Mouse (Mus musculus): ENCODE measurements around the gene Cldn14. TPM values are rescaled to one million over a fixed set of nuclear protein-coding genes. Genes with fewer than 3 reads are reported as not detected.
"Not testable (repeated sequence)": the region's sequence is repeated elsewhere in the genome, so short reads cannot be mapped to it uniquely, and the experiment has no call there.

Cldn14 gene
- polyA plus RNA-seq, 1 experiment from 2014 or later: not detected

DNA sequence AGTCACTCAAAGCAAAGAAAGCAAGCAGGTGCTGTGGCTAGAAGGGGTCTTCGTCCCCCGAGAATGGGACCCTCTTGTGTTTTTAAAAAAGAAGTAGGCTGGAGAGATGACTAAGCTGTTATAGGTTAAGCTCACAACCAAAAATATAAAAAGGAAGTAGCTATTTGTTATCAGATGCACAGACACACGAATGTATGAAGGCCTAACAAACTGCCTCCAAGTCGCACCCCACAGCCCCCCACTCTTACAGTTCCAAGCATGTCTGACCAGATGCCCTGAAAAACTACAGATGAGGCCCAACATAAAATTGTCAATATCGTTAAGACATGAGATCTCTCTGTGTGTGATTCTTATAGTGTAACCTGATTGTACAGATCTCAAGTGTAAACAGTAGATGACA, 23.6 kb upstream of the Cldn14 start:
- no peak for ATAC-seq
- no peaks in the 10 kb centered on the region for H3K9me3 ChIP-seq
- 92% methylated on average over 5 of the region's 5 CpGs for WGBS
- H3K4me2 ChIP-seq (replicated peaks): no peak overlapping the region
- no peaks in the 10 kb centered on the region for H3K36me3 ChIP-seq
- peaks cover 15% of the 10 kb centered on the region; the same call in 1 of the 2 replicates for H3K27me3 ChIP-seq
- H3K9ac ChIP-seq (replicated peaks): no peak overlapping the region
- no peak overlapping the region for H3K27ac ChIP-seq
- no peaks in the 10 kb centered on the region for H3K4me1 ChIP-seq (replicated peaks)
- no peak overlapping the region for H3K4me3 ChIP-seq (replicated peaks)

DNA sequence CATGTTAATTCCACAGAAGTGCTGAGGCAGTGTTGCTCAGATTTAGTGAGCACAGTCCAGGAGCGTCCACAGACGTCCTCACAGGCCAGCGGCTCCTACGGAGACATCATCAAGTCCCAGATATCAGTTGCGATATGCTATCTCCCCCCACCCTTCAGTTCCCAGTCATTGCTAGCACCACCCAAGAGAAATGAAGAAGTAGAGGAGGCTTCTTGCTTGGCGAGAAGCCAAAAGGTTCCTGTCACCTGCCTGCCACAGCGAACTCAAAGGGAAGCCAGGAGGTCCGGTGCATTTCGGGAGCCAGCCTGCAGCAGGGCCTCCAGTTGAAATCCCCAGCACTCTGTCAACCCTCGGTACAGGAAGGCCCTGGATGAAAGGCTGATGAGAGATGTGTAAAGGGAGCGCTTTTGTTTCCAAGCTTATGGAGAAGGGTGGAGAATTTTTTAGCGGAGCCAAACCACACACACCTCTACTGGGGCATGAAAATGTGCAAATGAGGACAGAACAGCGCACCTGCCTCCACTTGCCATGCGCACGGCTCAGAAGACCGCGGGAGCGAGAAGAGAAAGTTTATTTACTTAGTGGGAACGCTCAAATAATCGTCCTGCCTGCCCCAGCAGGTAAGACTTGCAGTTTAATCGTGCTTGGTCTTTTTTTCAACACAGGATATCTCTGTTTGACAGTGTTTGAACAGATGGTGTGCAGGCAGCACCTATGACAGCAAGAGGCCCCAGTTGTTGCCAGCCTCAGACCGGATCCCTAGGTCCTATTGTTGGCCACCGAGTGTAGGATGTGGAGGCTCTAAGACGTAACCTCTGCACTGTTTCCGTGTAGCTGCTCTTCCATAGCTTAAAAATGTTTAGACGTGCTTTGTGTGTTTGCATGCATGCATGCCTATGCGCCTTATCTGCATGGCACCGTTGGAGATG, 15.0 kb upstream of the Cldn14 start:
- Histone ChIP-seq H3K27me3 (0 out of 2 replicates have a peak, but pooled peaks cover 2% of the 10 kb centered on the region), H3K4me2 (replicated peaks) (no peak overlapping the region), H3K9ac (replicated peaks) (no peak overlapping the region), H3K36me3 (no peaks in the 10 kb centered on the region), H3K4me1 (replicated peaks) (no peaks in the 10 kb centered on the region), H3K27ac (no peak overlapping the region), H3K4me3 (replicated peaks) (no peak overlapping the region), H3K9me3 (peaks cover 6% of the 10 kb centered on the region; the same call in 1 of the 2 replicates)
- 87% methylated on average over 28 of the region's 28 CpGs for WGBS
- no peak for ATAC-seq

DNA sequence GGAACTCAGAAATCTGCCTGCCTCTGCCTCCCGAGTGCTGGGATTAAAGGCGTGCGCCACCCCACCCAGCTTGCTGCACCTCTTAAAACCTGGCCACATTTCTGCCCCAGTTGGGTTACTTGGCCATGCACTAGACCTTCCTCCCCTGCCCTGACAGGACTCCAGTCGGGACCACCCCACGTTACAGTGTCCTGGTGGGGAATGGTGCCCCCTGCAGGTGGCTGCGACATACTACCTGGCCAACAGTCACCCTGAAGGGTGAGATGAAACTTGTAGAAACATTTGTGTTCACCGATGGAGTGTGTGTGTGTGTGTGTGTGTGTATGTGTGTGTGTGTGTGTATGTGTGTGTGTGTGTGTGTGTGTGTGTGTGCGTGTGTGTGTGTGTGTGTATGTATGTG, 11.1 kb upstream of the Cldn14 start:
- H3K4me2 ChIP-seq (replicated peaks); H3K36me3 ChIP-seq; H3K27me3 ChIP-seq; H3K4me3 ChIP-seq (replicated peaks); ATAC-seq; H3K27ac ChIP-seq; H3K9ac ChIP-seq (replicated peaks); H3K4me1 ChIP-seq (replicated peaks); H3K9me3 ChIP-seq: not testable (repeated sequence)
- 68% methylated on average over 8 of the region's 8 CpGs for WGBS

GRCm38 (mm10) chr16:94017953-94018352, 9.3 kb upstream of the Cldn14 start:
- no peaks in the 10 kb centered on the region for H3K27me3 ChIP-seq
- no peak overlapping the region for H3K4me3 ChIP-seq (replicated peaks)
- H3K4me1 ChIP-seq (replicated peaks): no peaks in the 10 kb centered on the region
- no peaks in the 10 kb centered on the region for H3K9me3 ChIP-seq
- 81% methylated on average over 4 of the region's 4 CpGs for WGBS
- no peaks in the 10 kb centered on the region for H3K36me3 ChIP-seq
- no peak overlapping the region for H3K4me2 ChIP-seq (replicated peaks)
- no peak overlapping the region for H3K27ac ChIP-seq
- no peak overlapping the region for H3K9ac ChIP-seq (replicated peaks)
- no peak for ATAC-seq

DNA sequence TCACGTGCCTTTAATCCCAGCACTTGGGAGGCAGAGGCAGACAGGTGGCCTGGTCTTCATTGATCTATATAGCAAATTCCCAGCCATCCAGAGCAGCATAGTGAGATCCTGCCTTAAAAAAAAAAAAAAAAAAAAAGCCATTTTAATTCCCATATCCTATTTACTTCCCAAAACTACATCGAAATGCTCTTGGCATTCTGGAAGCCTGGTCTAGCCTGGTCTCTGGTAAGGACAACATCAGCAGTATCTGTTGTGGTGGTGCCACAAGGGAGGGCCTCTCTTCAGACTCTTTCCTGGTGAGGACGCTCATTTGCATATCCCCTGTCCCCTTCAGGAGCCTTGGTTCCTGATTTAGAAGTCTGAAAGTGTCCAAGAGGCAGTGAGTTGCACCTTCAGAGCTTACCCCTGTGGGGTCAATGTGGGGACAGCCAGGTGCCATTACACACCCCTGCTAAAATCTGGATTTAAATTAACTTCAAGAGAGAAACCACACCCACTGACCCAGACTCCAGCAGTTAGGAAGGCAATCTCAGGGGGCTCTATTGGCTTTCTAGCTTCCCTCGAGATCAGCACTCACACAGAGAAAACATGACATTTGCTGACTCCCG, 6.0 kb upstream of the Cldn14 start:
- 78% methylated on average over 5 of the region's 5 CpGs for WGBS
- no peak overlapping the region for H3K27ac ChIP-seq
- no peaks in the 10 kb centered on the region; the same call in 1 of the 2 replicates for H3K4me1 ChIP-seq (replicated peaks)
- H3K27me3 ChIP-seq: no peaks in the 10 kb centered on the region
- ATAC-seq: no peak
- H3K36me3 ChIP-seq: no peaks in the 10 kb centered on the region
- H3K9me3 ChIP-seq: no peaks in the 10 kb centered on the region
- H3K9ac ChIP-seq (replicated peaks): no peak overlapping the region
- H3K4me3 ChIP-seq (replicated peaks): no peak overlapping the region
- H3K4me2 ChIP-seq (replicated peaks): no peak overlapping the region

DNA sequence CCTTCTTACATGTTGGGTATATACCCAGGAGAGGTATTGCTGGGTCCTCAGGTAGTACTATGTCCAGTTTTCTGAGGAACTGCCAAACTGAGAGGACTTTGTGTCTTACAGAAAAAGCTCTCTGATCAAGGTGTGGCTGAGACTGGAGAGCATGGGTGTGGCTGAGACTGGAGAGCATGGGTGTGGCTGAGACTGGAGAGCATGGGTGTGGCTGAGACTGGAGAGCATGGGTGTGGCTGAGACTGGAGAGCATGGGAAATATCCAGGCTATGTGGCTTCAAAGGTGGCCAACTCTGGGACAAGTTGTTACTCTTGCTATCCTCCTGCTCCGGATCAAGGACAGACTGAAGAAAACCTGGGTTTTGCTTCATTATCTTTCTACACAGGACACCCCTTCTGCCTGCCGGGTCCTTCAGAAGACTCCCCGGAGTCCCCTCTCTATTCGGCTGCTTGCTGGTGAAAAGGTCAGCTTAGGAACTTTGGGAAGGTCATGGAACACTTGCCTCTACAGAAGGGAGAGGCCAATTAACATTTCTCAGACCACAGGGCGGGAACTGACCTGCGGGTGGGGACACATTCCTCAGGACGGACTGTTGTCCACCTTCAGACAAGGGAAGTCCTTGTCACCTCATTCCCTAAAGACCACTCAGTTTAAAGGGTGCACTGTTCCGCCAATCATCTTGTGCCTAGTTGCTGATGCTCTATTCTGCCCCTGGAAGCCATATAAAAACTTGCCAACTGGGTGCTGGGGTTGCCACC, 4.9 kb upstream of the Cldn14 start:
- H3K9me3 ChIP-seq; H3K4me3 ChIP-seq (replicated peaks); H3K4me1 ChIP-seq (replicated peaks); H3K27ac ChIP-seq; H3K27me3 ChIP-seq; H3K4me2 ChIP-seq (replicated peaks); H3K36me3 ChIP-seq; ATAC-seq; H3K9ac ChIP-seq (replicated peaks): not testable (repeated sequence)
- 86% methylated on average over 8 of the region's 8 CpGs for WGBS

DNA sequence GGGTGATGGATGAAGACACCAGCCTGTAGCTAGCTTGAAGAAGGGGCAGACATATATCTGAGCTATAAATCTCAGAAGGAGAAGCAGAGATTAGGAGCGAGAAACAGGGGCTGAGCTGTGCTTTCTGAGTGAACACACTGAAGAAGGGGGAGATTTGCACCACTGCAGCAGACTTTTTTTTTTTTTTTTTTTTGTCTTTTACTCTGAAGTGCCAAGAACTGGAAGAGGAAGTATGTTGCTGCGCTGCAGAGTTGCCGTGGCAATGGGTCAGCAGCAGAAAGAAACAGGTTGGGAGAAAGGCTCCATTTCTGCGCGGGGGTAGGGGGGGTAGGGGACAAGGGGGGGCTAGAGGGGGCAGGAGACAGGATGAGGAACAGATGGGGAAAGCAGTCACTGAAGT, 2.6 kb upstream of the Cldn14 start:
- H3K9ac ChIP-seq (replicated peaks): no peak overlapping the region
- no peaks in the 10 kb centered on the region for H3K36me3 ChIP-seq
- H3K4me2 ChIP-seq (replicated peaks): no peak overlapping the region
- no peak overlapping the region for H3K27ac ChIP-seq
- H3K27me3 ChIP-seq: no peaks in the 10 kb centered on the region
- peaks cover 12% of the 10 kb centered on the region for H3K4me1 ChIP-seq (replicated peaks)
- no peak overlapping the region for H3K4me3 ChIP-seq (replicated peaks)
- no peaks in the 10 kb centered on the region for H3K9me3 ChIP-seq
- ATAC-seq: no peak
- WGBS: 23% methylated on average over 5 of the region's 5 CpGs

- no peak overlapping the region for H3K4me3 ChIP-seq (replicated peaks)
- H3K36me3 ChIP-seq: no peaks in the 10 kb centered on the region
- H3K9ac ChIP-seq (replicated peaks): no peak overlapping the region
- no peaks in the 10 kb centered on the region for H3K27me3 ChIP-seq
- no peaks in the 10 kb centered on the region for H3K9me3 ChIP-seq
- 87% methylated on average over 3 of the region's 3 CpGs for WGBS
- no peak for ATAC-seq
- H3K4me1 ChIP-seq (replicated peaks): peaks cover 12% of the 10 kb centered on the region
- H3K27ac ChIP-seq: no peak overlapping the region
- no peak overlapping the region for H3K4me2 ChIP-seq (replicated peaks)
Observed at GRCm38 (mm10) chr16:94010633-94011032, 2.0 kb upstream of the Cldn14 start.

DNA sequence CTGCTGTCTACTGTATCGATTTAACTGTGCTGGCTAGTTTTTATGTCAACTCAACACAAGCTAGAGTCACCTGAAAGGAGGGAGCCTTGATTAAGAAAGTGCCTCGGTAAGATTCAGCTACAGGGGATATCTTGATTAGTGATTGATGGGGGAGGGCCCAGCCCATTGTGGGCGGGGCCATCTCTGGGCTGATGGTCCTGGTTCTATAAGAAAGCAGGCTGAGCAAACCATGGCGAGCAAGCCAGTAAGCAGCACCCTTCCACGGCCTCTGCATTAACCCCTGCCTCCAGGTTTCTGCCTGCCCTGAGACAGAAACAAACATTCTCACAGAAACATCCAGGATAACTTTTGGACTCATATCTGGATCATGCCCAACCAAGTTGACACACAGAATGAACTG, 1.5 kb upstream of the Cldn14 start:
- ATAC-seq: no peak
- WGBS: 83% methylated on average over 5 of the region's 5 CpGs
- no peaks in the 10 kb centered on the region for H3K36me3 ChIP-seq
- H3K27me3 ChIP-seq: no peaks in the 10 kb centered on the region
- peaks cover 12% of the 10 kb centered on the region for H3K4me1 ChIP-seq (replicated peaks)
- no peak overlapping the region for H3K4me3 ChIP-seq (replicated peaks)
- no peak overlapping the region for H3K4me2 ChIP-seq (replicated peaks)
- H3K9me3 ChIP-seq: no peaks in the 10 kb centered on the region
- no peak overlapping the region for H3K27ac ChIP-seq
- no peak overlapping the region for H3K9ac ChIP-seq (replicated peaks)

DNA sequence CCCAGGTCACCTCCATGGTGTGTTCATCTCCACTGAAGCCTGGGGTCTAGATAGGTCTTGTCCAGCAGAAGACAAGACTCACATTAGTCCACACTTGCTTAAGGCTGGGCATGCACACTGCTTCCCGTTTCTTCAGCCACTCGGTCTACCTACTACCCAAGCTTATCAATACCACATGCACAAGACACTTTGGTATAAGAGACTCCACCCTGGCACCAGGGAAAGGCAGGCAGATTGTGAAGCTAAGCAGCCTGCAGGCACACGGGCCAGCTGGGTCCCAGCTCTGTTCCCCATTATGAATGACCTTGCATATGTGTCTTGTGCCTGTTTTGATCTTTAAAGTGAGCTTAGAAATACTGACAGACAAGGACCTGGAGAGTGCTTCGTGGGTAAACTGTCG, 719 bp upstream of the Cldn14 start:
- Histone ChIP-seq H3K36me3 (no peaks in the 10 kb centered on the region), H3K27ac (no peak overlapping the region), H3K27me3 (no peaks in the 10 kb centered on the region), H3K9me3 (no peaks in the 10 kb centered on the region), H3K4me3 (replicated peaks) (no peak overlapping the region), H3K4me1 (replicated peaks) (peaks cover 12% of the 10 kb centered on the region), H3K4me2 (replicated peaks) (no peak overlapping the region), H3K9ac (replicated peaks) (no peak overlapping the region)
- WGBS: 80% methylated on average over 5 of the region's 5 CpGs
- ATAC-seq: no peak

- H3K9ac ChIP-seq (replicated peaks): no peak overlapping the region
- H3K4me3 ChIP-seq (replicated peaks): no peak overlapping the region
- no peaks in the 10 kb centered on the region for H3K36me3 ChIP-seq
- H3K27ac ChIP-seq: no peak overlapping the region
- no peaks in the 10 kb centered on the region for H3K9me3 ChIP-seq
- WGBS: 49% methylated on average over 23 of the region's 23 CpGs
- no peaks in the 10 kb centered on the region for H3K27me3 ChIP-seq
- H3K4me2 ChIP-seq (replicated peaks): no peak overlapping the region
- ATAC-seq: no peak
- H3K4me1 ChIP-seq (replicated peaks): peaks cover 12% of the 10 kb centered on the region
Observed at GRCm38 (mm10) chr16:94006706-94007665, 1.7 kb downstream of the Cldn14 start.

Measured in midbrain, embryonic 13.5 days (tissue).